Mouse (Mus musculus) MEL (cell line): ENCODE data around the gene 4930503B20Rik. TPM values are rescaled to one million over a fixed set of nuclear protein-coding genes. Genes with fewer than 3 reads are reported as not detected.

Experiments
- DNase-seq: peaks from one replicate; pipeline ENCODE4 v3.0.0; 2011; ENCODE audit warnings: low read depth, low spot score
- H3K27ac ChIP-seq: 2 replicates; pipeline ENCODE4 v1.5.1; 2012; ENCODE audit warnings: low read depth, mild to moderate bottlenecking, control low read depth, low read length, moderate library complexity; ENCODE audit not compliant: control insufficient read depth
- H3K27me3 ChIP-seq, 2 experiments: fragments of 150-350 bp in 1 of 2; sonication (generic) in 1 of 2; 2 replicates each; pipeline ENCODE4 v1.6.1; 2012; ENCODE audit warnings: low read length in 2 of 2, mild to moderate bottlenecking in 2 of 2, improper control_type of control experiment in 1 of 2, moderate library complexity in 1 of 2; ENCODE audit not compliant: insufficient read depth in 2 of 2, control insufficient read depth in 1 of 2
- H3K36me3 ChIP-seq, 2 experiments: 2 replicates each; pipeline ENCODE4 v1.6.1; 2012 to 2014; ENCODE audit warnings: low read length in 2 of 2, improper control_type of control experiment in 1 of 2, inconsistent platforms in 1 of 2, mild to moderate bottlenecking in 1 of 2; ENCODE audit not compliant: insufficient read depth in 2 of 2, control insufficient read depth in 1 of 2
- H3K4me1 ChIP-seq, 2 experiments: fragments of 150-350 bp in 1 of 2; sonication (generic) in 1 of 2; 2 replicates each; pipeline ENCODE4 v1.6.1; 2012; ENCODE audit warnings: low read length in 2 of 2, improper control_type of control experiment in 1 of 2, mild to moderate bottlenecking in 1 of 2; ENCODE audit not compliant: insufficient read depth in 2 of 2, control insufficient read depth in 1 of 2
- H3K4me3 ChIP-seq, 2 experiments: fragments of 150-350 bp in 1 of 2; sonication (generic) in 1 of 2; 2 replicates each; pipeline ENCODE4 v1.5.1; 2012; ENCODE audit warnings: low read depth in 2 of 2, low read length in 2 of 2, mild to moderate bottlenecking in 2 of 2, moderate library complexity in 2 of 2, control low read depth in 1 of 2, improper control_type of control experiment in 1 of 2; ENCODE audit not compliant: control insufficient read depth in 1 of 2, insufficient read depth in 1 of 2
- H3K79me2 ChIP-seq: 2 replicates; pipeline ENCODE4 v1.6.1; 2012; ENCODE audit warnings: mild to moderate bottlenecking, low read length, moderate library complexity; ENCODE audit not compliant: control insufficient read depth, poor library complexity, insufficient read depth
- H3K9ac ChIP-seq: 2 replicates; pipeline ENCODE4 v1.6.1; 2012; ENCODE audit warnings: low read depth, mild to moderate bottlenecking, control low read depth, low read length, moderate library complexity; ENCODE audit not compliant: control insufficient read depth, poor library complexity, severe bottlenecking
- H3K9me3 ChIP-seq: fragments of 150-350 bp; sonication (generic); replicated peaks from 2 replicates; pipeline ENCODE4 v1.6.1; 2012; ENCODE audit warnings: mild to moderate bottlenecking, low read length, improper control_type of control experiment, moderate library complexity; ENCODE audit not compliant: insufficient read depth
- BHLHE40 ChIP-seq: IDR thresholded peaks from 2 replicates; pipeline ENCODE4 v1.6.1; 2012; ENCODE audit warnings: low read depth, mild to moderate bottlenecking, inconsistent platforms, low read length, improper control_type of control experiment, borderline replicate concordance
- CHD1 ChIP-seq: IDR thresholded peaks from 2 replicates; pipeline ENCODE4 v1.6.1; 2012; ENCODE audit warnings: low read depth, mild to moderate bottlenecking, inconsistent platforms, low read length, improper control_type of control experiment
- CHD2 ChIP-seq: IDR thresholded peaks from 2 replicates; pipeline ENCODE4 v1.6.1; 2011; ENCODE audit warnings: low read length, improper control_type of control experiment
- ELF1 ChIP-seq: IDR thresholded peaks from 2 replicates; pipeline ENCODE4 v1.6.1; 2014; ENCODE audit warnings: low read depth, mild to moderate bottlenecking, inconsistent platforms, low read length, improper control_type of control experiment, moderate library complexity
- EP300 ChIP-seq, 2 experiments: IDR thresholded peaks; 2 replicates each; pipeline ENCODE4 v1.6.1; 2011; ENCODE audit warnings: improper control_type of control experiment in 2 of 2, low read length in 2 of 2, low read depth in 1 of 2, mild to moderate bottlenecking in 1 of 2
- ETS1 ChIP-seq: IDR thresholded peaks from 2 replicates; pipeline ENCODE4 v1.6.1; 2012; ENCODE audit warnings: low read depth, mild to moderate bottlenecking, inconsistent platforms, low read length, improper control_type of control experiment, moderate library complexity
- GABPA ChIP-seq: IDR thresholded peaks from 2 replicates; pipeline ENCODE4 v1.6.1; 2012; ENCODE audit warnings: low read depth, mild to moderate bottlenecking, inconsistent platforms, low read length, improper control_type of control experiment, moderate library complexity
- KAT2A ChIP-seq: conservative IDR thresholded peaks from 2 replicates; pipeline ENCODE4 v1.6.1; 2012; ENCODE audit warnings: low read depth, low read length, improper control_type of control experiment, inconsistent platforms
- MEF2A ChIP-seq: IDR thresholded peaks from 2 replicates; pipeline ENCODE4 v1.6.1; 2014; ENCODE audit warnings: low read depth, mild to moderate bottlenecking, inconsistent platforms, low read length, improper control_type of control experiment; ENCODE audit not compliant: poor library complexity, insufficient replicate concordance, severe bottlenecking; ENCODE audit errors: extremely low read depth
- MXI1 ChIP-seq: IDR thresholded peaks from 2 replicates; pipeline ENCODE4 v1.6.1; 2011; ENCODE audit warnings: mild to moderate bottlenecking, low read depth, low read length, improper control_type of control experiment
- MYB ChIP-seq: IDR thresholded peaks from 2 replicates; pipeline ENCODE4 v1.6.1; 2011; ENCODE audit warnings: mild to moderate bottlenecking, low read depth, low read length, improper control_type of control experiment
- MYC ChIP-seq: IDR thresholded peaks from 2 replicates; pipeline ENCODE4 v1.6.1; 2011; ENCODE audit warnings: low read depth, mild to moderate bottlenecking, low read length, improper control_type of control experiment, moderate library complexity
- NRF1 ChIP-seq: IDR thresholded peaks from 2 replicates; pipeline ENCODE4 v1.6.1; 2014; ENCODE audit warnings: low read depth, mild to moderate bottlenecking, inconsistent platforms, low read length, improper control_type of control experiment, moderate library complexity; ENCODE audit not compliant: poor library complexity, insufficient read depth, severe bottlenecking
- POLR2AphosphoS2 ChIP-seq: IDR thresholded peaks from 2 replicates; pipeline ENCODE4 v1.6.1; 2011; ENCODE audit warnings: low read length, improper control_type of control experiment
- POLR2AphosphoS5 ChIP-seq: IDR thresholded peaks from 2 replicates; pipeline ENCODE4 v1.6.1; 2012; ENCODE audit warnings: low read depth, borderline replicate concordance, mild to moderate bottlenecking, inconsistent platforms, low read length, moderate library complexity, mixed read lengths
- RAD21 ChIP-seq: IDR thresholded peaks from 2 replicates; pipeline ENCODE4 v1.6.1; 2011; ENCODE audit warnings: mild to moderate bottlenecking, low read depth, low read length, improper control_type of control experiment
- SIN3A ChIP-seq: IDR thresholded peaks from 2 replicates; pipeline ENCODE4 v1.6.1; 2012; ENCODE audit warnings: low read length, improper control_type of control experiment, inconsistent platforms
- SMC3 ChIP-seq: IDR thresholded peaks from 2 replicates; pipeline ENCODE4 v1.6.1; 2011; ENCODE audit warnings: low read depth, low read length, improper control_type of control experiment
- TCF12 ChIP-seq: IDR thresholded peaks from 2 replicates; pipeline ENCODE4 v1.6.1; 2014; ENCODE audit warnings: low read depth, mild to moderate bottlenecking, inconsistent platforms, low read length, improper control_type of control experiment, moderate library complexity
- UBTF ChIP-seq: IDR thresholded peaks from 2 replicates; pipeline ENCODE4 v1.6.1; 2012; ENCODE audit warnings: low read depth, mild to moderate bottlenecking, inconsistent platforms, low read length, improper control_type of control experiment, moderate library complexity, borderline replicate concordance; ENCODE audit not compliant: insufficient read depth
- USF2 ChIP-seq, 2 experiments: IDR thresholded peaks; 2 replicates each; pipeline ENCODE4 v1.6.1; 2011 to 2012; ENCODE audit warnings: improper control_type of control experiment in 2 of 2, low read length in 2 of 2, borderline replicate concordance in 1 of 2, inconsistent platforms in 1 of 2, low read depth in 1 of 2, mild to moderate bottlenecking in 1 of 2; ENCODE audit not compliant: insufficient read depth in 1 of 2
- polyA plus RNA-seq, 2 experiments: library from polyadenylated mRNA; stranded (reverse) in 1 of 2; unstranded in 1 of 2; fragments of >175 nt in 1 of 2; fragments of >200 nt in 1 of 2; gene quantifications; 2 replicates each; pipeline versions ENCODE4 v1.2.1 to v1.2.4; 2012; ENCODE audit warnings: low replicate concordance in 2 of 2, low read depth in 1 of 2; ENCODE audit not compliant: insufficient read length in 2 of 2, insufficient read depth in 1 of 2, missing spikeins in 1 of 2
- total RNA-seq: library from RNA; depleted of rRNA; stranded (reverse); fragments of 300-350 nt; gene quantifications from 2 replicates; pipeline ENCODE4 v1.2.3, GENCODE M21; 2012

Gene 4930503B20Rik
- total and polyA plus RNA-seq, 3 experiments = 0.08 TPM; not detected in 2

DNA sequence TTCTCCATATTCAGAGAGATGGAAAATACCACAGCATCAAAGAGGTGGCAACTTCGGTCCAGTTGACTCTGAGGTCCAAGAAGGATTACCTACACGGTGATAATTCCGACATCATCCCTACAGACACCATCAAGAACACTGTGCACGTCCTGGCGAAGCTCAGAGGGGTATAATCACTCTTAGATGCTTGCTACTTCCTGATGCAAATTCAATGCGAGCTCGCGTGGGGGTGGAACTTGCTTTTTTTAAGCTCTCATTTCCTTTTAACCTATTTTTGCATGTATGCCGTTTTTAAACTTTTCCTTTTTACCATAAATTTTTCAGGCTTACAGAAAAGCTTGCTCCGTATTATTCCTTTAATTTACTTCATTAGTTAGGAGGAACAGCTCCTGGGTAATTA is 40.8 kb downstream of the 4930503B20Rik start:
- no peak for DNase-seq
- H3K9me3 ChIP-seq = no peaks in the 10 kb centered on the region

DNA sequence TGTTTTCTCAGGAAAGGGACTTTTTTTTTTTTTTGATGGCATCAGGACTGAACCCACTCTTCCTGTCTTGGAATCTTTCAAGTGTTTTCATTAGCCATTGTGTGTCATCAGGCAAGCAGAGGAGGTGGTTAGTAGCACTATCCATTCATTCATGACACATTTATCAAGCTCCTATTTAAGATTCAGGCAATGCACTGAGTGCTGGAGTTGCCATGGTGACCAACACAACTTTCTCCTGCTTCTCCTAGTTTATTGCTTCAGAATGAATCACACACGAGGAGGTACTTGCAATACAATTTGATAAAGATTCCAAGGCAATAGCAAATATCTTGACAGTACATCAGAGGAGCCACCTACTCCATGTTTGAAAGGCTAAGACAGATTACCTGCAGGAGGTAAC is 43.7 kb downstream of the 4930503B20Rik start:
- H3K9me3 ChIP-seq = no peaks in the 10 kb centered on the region
- no peaks in the 10 kb centered on the region for H3K4me1 ChIP-seq
- H3K4me3 ChIP-seq = no peak overlapping the region
- DNase-seq = no peak
- no peak overlapping the region for H3K9ac ChIP-seq
- H3K27me3 ChIP-seq = no peaks in the 10 kb centered on the region
- H3K36me3 ChIP-seq = no peaks in the 10 kb centered on the region
- H3K27ac ChIP-seq = no peak overlapping the region
- TF ChIP-seq GABPA (no peak), CHD1 (no peak), MYB (no peak), SMC3 (no peak), TCF12 (no peak), NRF1 (no peak), KAT2A (no peak), POLR2AphosphoS2 (no peak), UBTF (no peak), POLR2AphosphoS5 (no peak)
- TF ChIP-seq, all 39 proteins: peak for 0
- no peaks in the 10 kb centered on the region for H3K79me2 ChIP-seq

More for the DNA sequence above, 40.8 kb downstream of the 4930503B20Rik start:
- H3K9ac ChIP-seq = no peak overlapping the region
- no peak for TF ChIP-seq BHLHE40
- no peak for TF ChIP-seq MEF2A
- no peak for TF ChIP-seq SIN3A
- no peak for TF ChIP-seq ETS1
- TF ChIP-seq UBTF = no peak
- TF ChIP-seq MYB = no peak
- TF ChIP-seq RAD21 = no peak
- no peak for TF ChIP-seq MYC
- TF ChIP-seq USF2 (IDR thresholded peaks at IDR 0.05; ENCODE audit: borderline replicate concordance in 1 of 2, insufficient read depth in 1 of 2, low read depth in 1 of 2, low read length in 2 of 2) = no peak
- no peak for TF ChIP-seq KAT2A
- TF ChIP-seq EP300 (IDR thresholded peaks at IDR 0.05; ENCODE audit: low read depth in 1 of 2, low read length in 2 of 2) = no peak
- TF ChIP-seq CHD2 = no peak
- no peak for TF ChIP-seq GABPA
- no peak for TF ChIP-seq MXI1
- TF ChIP-seq ELF1 = no peak
- TF ChIP-seq, all 39 proteins: peak for 0
- no peaks in the 10 kb centered on the region for H3K79me2 ChIP-seq
- H3K27ac ChIP-seq = no peak overlapping the region
- peaks cover 0 to under 1% of the 10 kb centered on the region in 2 experiments; a peak in 1 of 4 replicates for H3K36me3 ChIP-seq
- H3K27me3 ChIP-seq = no peaks in the 10 kb centered on the region
- no peak overlapping the region for H3K4me3 ChIP-seq
- H3K4me1 ChIP-seq = peaks cover 0 to 2% of the 10 kb centered on the region in 2 experiments; a peak in 2 of 4 replicates
